Mouse (Mus musculus): ENCODE measurements around the gene Gm17190. TPM values are rescaled to one million over a fixed set of nuclear protein-coding genes. Genes with fewer than 3 reads are reported as not detected.

Gm17190 gene
- polyA plus RNA-seq (2015; fragmentation: Illumina TruSeq; extraction: RNeasy Lipid Tissue Mini Kit (QIAGEN cat#74804); ENCODE audit: low read depth, low replicate concordance) = not detected

GRCm38 (mm10) chr13:96081754-96082153 lies at the start of gene Gm17190:
Gm17190 (plus strand) TSS chr13:96082054.

GRCm38 (mm10) chr13:96081276-96081675 lies 578 bp upstream of the Gm17190 start, which contains the start of gene Gm20075:
Gm20075 (minus strand) TSS chr13:96081376.

GRCm38 (mm10) chr13:96132401-96132816 lies 50.6 kb downstream of the Gm17190 start, which contains the start of gene Sv2c:
Sv2c (minus strand) TSS chr13:96132577.

Other genes starting within 250 kb of the Gm17190 start
- gene Iqgap2, start 190.1 kb upstream of the Gm17190 start, polyA plus RNA-seq (2015; fragmentation: Illumina TruSeq; extraction: RNeasy Lipid Tissue Mini Kit (QIAGEN cat#74804); ENCODE audit: low read depth, low replicate concordance) = 12.8 TPM
- 2.9 TPM for gene Gm20075, start 678 bp upstream of the Gm17190 start, polyA plus RNA-seq (2015; fragmentation: Illumina TruSeq; extraction: RNeasy Lipid Tissue Mini Kit (QIAGEN cat#74804); ENCODE audit: low read depth, low replicate concordance)
- gene Sv2c, start 50.5 kb downstream of the Gm17190 start, polyA plus RNA-seq (2015; fragmentation: Illumina TruSeq; extraction: RNeasy Lipid Tissue Mini Kit (QIAGEN cat#74804); ENCODE audit: low read depth, low replicate concordance) = 12.4 TPM

Measured in brain, adult 10 weeks (tissue).